Mouse (Mus musculus): Measurements from ENCODE around the gene Agpat3. TPM values are rescaled to one million over a fixed set of nuclear protein-coding genes. Genes with fewer than 3 reads are reported as not detected.
A peak's percentile ranks its signal among the peaks of the same experiment; 100 is the strongest.
"Not testable (repeated sequence)": the region's sequence is repeated elsewhere in the genome, so short reads cannot be mapped to it uniquely, and the experiment has no call there.

Agpat3 gene
- total and polyA plus RNA-seq, 3 experiments, result 0.07 TPM; not detected in 2

DNA sequence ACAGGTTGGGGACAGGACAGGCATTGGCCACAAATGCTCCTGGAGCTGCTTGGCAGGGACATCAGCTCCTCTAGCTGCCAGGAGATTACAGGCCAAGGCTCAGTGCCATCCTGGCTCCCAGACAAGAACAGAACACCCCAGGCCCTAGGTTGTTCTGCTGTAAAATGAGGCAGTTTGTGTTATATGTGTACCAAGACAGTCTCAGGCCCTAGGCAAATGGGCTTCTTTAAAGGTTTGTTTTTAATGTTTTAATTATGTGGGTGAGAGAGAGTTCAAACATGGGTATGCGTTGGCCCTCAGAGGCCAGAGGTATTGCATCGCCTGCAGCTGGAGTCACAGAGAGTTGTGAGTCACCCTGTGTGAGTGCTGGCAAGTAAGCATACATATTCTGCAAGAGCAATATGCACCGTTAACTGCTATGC, 8.0 kb upstream of the Agpat3 start:
- H3K27me3 ChIP-seq (ENCODE audit: control insufficient read depth in 1 of 2, insufficient read depth in 2 of 2, low read length in 2 of 2), result peaks cover 3 to 11% of the 10 kb centered on the region in 2 experiments; a peak in 3 of 4 replicates
- H3K4me1 ChIP-seq (ENCODE audit: control insufficient read depth in 1 of 2, insufficient read depth in 2 of 2, low read length in 2 of 2), result no peaks in the 10 kb centered on the region; a peak in 1 of 4 replicates
- no peaks in the 10 kb centered on the region for H3K9me3 ChIP-seq (replicated peaks; ENCODE audit: insufficient read depth, low read length)
- TF ChIP-seq E2F4 (IDR thresholded peaks at IDR 0.05; ENCODE audit: borderline replicate concordance, low read depth, low read length) (no peak), TCF12 (IDR thresholded peaks at IDR 0.05; ENCODE audit: low read depth, low read length) (no peak), RAD21 (IDR thresholded peaks at IDR 0.05; ENCODE audit: low read depth, low read length) (no peak), MEF2A (IDR thresholded peaks at IDR 0.05; ENCODE audit: extremely low read depth, insufficient replicate concordance, low read depth, low read length, poor library complexity, severe bottlenecking) (no peak), CHD1 (IDR thresholded peaks at IDR 0.05; ENCODE audit: low read depth, low read length) (no peak), RCOR1 (IDR thresholded peaks at IDR 0.05; ENCODE audit: low read depth, low read length) (no peak), NELFE (IDR thresholded peaks at IDR 0.05; ENCODE audit: low read depth, low read length) (no peak), UBTF (IDR thresholded peaks at IDR 0.05; ENCODE audit: borderline replicate concordance, insufficient read depth, low read depth, low read length) (no peak), MAFK (IDR thresholded peaks at IDR 0.05; ENCODE audit: borderline replicate concordance, low read depth, low read length) (no peak), POLR2AphosphoS5 (IDR thresholded peaks at IDR 0.05; ENCODE audit: borderline replicate concordance, low read depth, low read length) (no peak), SIN3A (IDR thresholded peaks at IDR 0.05; ENCODE audit: low read length) (no peak), HCFC1 (IDR thresholded peaks at IDR 0.05; ENCODE audit: low read depth, low read length) (no peak), MAX (IDR thresholded peaks at IDR 0.05; ENCODE audit: low read length) (no peak), POLR2A (IDR thresholded peaks at IDR 0.05; ENCODE audit: control insufficient read depth in 1 of 2, insufficient read depth in 1 of 2, low read depth in 1 of 2, low read length in 2 of 2, poor library complexity in 1 of 2) (no peak), MXI1 (IDR thresholded peaks at IDR 0.05; ENCODE audit: low read depth, low read length) (no peak), MYB (IDR thresholded peaks at IDR 0.05; ENCODE audit: low read depth, low read length) (no peak), ZMIZ1 (IDR thresholded peaks at IDR 0.05; ENCODE audit: low read depth, low read length) (no peak), GABPA (IDR thresholded peaks at IDR 0.05; ENCODE audit: low read depth, low read length) (no peak)
- H3K9ac ChIP-seq (ENCODE audit: control insufficient read depth, low read depth, low read length, poor library complexity, severe bottlenecking), result no peak overlapping the region
- H3K36me3 ChIP-seq (ENCODE audit: control insufficient read depth in 1 of 2, insufficient read depth in 2 of 2, low read length in 2 of 2), result no peaks in the 10 kb centered on the region; a peak in 1 of 4 replicates
- H3K79me2 ChIP-seq (ENCODE audit: control insufficient read depth, insufficient read depth, low read length, poor library complexity), result no peaks in the 10 kb centered on the region
- no peak overlapping the region for H3K4me3 ChIP-seq (ENCODE audit: control insufficient read depth in 1 of 2, insufficient read depth in 1 of 2, low read depth in 2 of 2, low read length in 2 of 2)
- no peak for DNase-seq (ENCODE audit: low read depth, low spot score)
- no peak overlapping the region for H3K27ac ChIP-seq (ENCODE audit: control insufficient read depth, low read depth, low read length)

DNA sequence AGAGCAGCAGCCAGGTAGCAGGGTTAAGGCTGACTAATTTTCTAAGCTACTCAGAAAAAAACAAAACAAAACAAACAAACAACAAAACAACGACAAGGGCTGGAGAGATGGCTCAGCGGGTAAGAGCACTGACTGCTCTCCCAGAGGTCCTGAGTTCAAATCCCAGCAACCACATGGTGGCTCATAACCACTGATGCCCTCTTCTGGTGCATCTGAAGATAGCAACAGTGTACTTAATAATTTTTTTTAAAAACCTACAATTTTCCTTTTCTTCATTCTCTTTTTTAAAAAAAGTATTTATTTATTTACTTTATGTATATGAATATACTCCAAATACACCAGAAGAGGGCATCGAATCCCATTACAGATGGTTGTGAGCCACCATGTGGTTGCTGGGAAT, 6.7 kb upstream of the Agpat3 start:
- not testable (repeated sequence) for DNase-seq (ENCODE audit: low read depth, low spot score); H3K27ac ChIP-seq (ENCODE audit: control insufficient read depth, low read depth, low read length); H3K9ac ChIP-seq (ENCODE audit: control insufficient read depth, low read depth, low read length, poor library complexity, severe bottlenecking); H3K9me3 ChIP-seq (replicated peaks; ENCODE audit: insufficient read depth, low read length); H3K79me2 ChIP-seq (ENCODE audit: control insufficient read depth, insufficient read depth, low read length, poor library complexity); H3K4me1 ChIP-seq (ENCODE audit: control insufficient read depth in 1 of 2, insufficient read depth in 2 of 2, low read length in 2 of 2); H3K36me3 ChIP-seq (ENCODE audit: control insufficient read depth in 1 of 2, insufficient read depth in 2 of 2, low read length in 2 of 2); H3K4me3 ChIP-seq (ENCODE audit: control insufficient read depth in 1 of 2, insufficient read depth in 1 of 2, low read depth in 2 of 2, low read length in 2 of 2)
- TF ChIP-seq SMC3 (IDR thresholded peaks at IDR 0.05; ENCODE audit: low read depth, low read length) (0 out of 2 replicates have a peak, but pooled peaks have one; percentile 6), CTCF (IDR thresholded peaks at IDR 0.05 in 2 of 3, conservative IDR thresholded peaks at IDR 0.05 in 1 of 3; ENCODE audit: control insufficient read depth in 1 of 3, insufficient read depth in 1 of 3, low read depth in 2 of 3, low read length in 3 of 3, poor library complexity in 1 of 3, severe bottlenecking in 1 of 3) (peak in 2 of 3 experiments; percentile 2 to 18; a peak in 1 of 6 replicates)
- H3K27me3 ChIP-seq (ENCODE audit: control insufficient read depth in 1 of 2, insufficient read depth in 2 of 2, low read length in 2 of 2), result peaks cover 3 to 11% of the 10 kb centered on the region in 2 experiments; a peak in 3 of 4 replicates

All from MEL (cell line).